Mouse (Mus musculus) myocyte (in vitro differentiated cells): ENCODE measurements around the gene 6030408B16Rik.

Experiments
- E2F4 ChIP-seq: IDR thresholded peaks from one replicate; pipeline ENCODE4 v1.6.1; 2011; ENCODE audit warnings: mild to moderate bottlenecking, control low read depth, moderate library complexity; ENCODE audit not compliant: insufficient read depth
- POLR2A ChIP-seq: IDR thresholded peaks from one replicate; pipeline ENCODE4 v1.6.1; 2011; ENCODE audit warnings: low read depth, mild to moderate bottlenecking, control low read depth, moderate library complexity; ENCODE audit not compliant: insufficient read length
- POLR2AphosphoS2 ChIP-seq: IDR thresholded peaks from one replicate; pipeline ENCODE4 v1.6.1; 2011; ENCODE audit warnings: low read depth, control low read depth; ENCODE audit not compliant: insufficient read length
- TCF12 ChIP-seq: IDR thresholded peaks from one replicate; pipeline ENCODE4 v1.6.1; 2011; ENCODE audit warnings: mild to moderate bottlenecking, control low read depth; ENCODE audit not compliant: poor library complexity, insufficient read depth, severe bottlenecking
- TCF3 ChIP-seq: IDR thresholded peaks from one replicate; pipeline ENCODE4 v1.6.1; 2011; ENCODE audit warnings: low read depth, control low read depth; ENCODE audit not compliant: insufficient read length
- USF1 ChIP-seq: IDR thresholded peaks from one replicate; pipeline ENCODE4 v1.6.1; 2011; ENCODE audit warnings: low read depth, mild to moderate bottlenecking, control low read depth, moderate library complexity

GRCm38 (mm10) chr15:101247155-101247498 is 45.9 kb upstream of the 6030408B16Rik start:
- TF ChIP-seq TCF12 = no peak
- TF ChIP-seq USF1 = no peak
- no peak for TF ChIP-seq POLR2A
- no peak for TF ChIP-seq TCF3
- no peak for TF ChIP-seq POLR2AphosphoS2
- no peak for TF ChIP-seq E2F4
